Mouse (Mus musculus): ENCODE measurements at regions not wholly inside any gene's neighbourhood (a gene's known extent, or its start where the extent isn't known, plus 50 kb on each side); places are given as distances from the start of the nearest gene placed in this dataset.
A peak's percentile ranks its signal among the peaks of the same experiment; 100 is the strongest.

- H3K4me2 ChIP-seq, result peak overlapping the region; percentile 60
- no peaks in the 10 kb centered on the region for H3K36me3 ChIP-seq
- WGBS, result 4% methylated on average over 21 of the region's 21 CpGs
- H3K27ac ChIP-seq, result no peak overlapping the region
- ATAC-seq (ENCODE audit: insufficient number of reproducible peaks, insufficient read depth, low FRiP score, low TSS enrichment, low read depth), result no peak
- peak overlapping the region; percentile 40 for H3K4me3 ChIP-seq
- H3K9ac ChIP-seq, result peak overlapping the region; percentile 60; the same call in 1 of the 2 replicates
- H3K4me1 ChIP-seq, result no peaks in the 10 kb centered on the region
- H3K27me3 ChIP-seq, result peaks cover 13% of the 10 kb centered on the region
- H3K9me3 ChIP-seq, result no peaks in the 10 kb centered on the region
Observed at GRCm38 (mm10) chr9:113441770-113442411, 266.2 kb downstream of the Pdcd6ip start.

GRCm38 (mm10) chr9:113438394-113438793, 269.7 kb downstream of the Pdcd6ip start:
- H3K9me3 ChIP-seq, result no peaks in the 10 kb centered on the region
- peaks cover 7% of the 10 kb centered on the region; the same call in 1 of the 2 replicates for H3K27me3 ChIP-seq
- H3K9ac ChIP-seq, result no peak overlapping the region
- ATAC-seq (ENCODE audit: insufficient number of reproducible peaks, insufficient read depth, low FRiP score, low TSS enrichment, low read depth), result no peak
- no peak overlapping the region for H3K4me2 ChIP-seq
- no peaks in the 10 kb centered on the region for H3K36me3 ChIP-seq
- H3K4me1 ChIP-seq, result no peaks in the 10 kb centered on the region
- H3K27ac ChIP-seq, result no peak overlapping the region
- H3K4me3 ChIP-seq, result no peak overlapping the region
- whole genome bisulfite sequencing, result 72% methylated on average over 7 of the region's 7 CpGs

GRCm38 (mm10) chr9:113435921-113436320, 272.1 kb downstream of the Pdcd6ip start:
- no peak overlapping the region for H3K4me2 ChIP-seq
- H3K9me3 ChIP-seq, result no peaks in the 10 kb centered on the region
- H3K4me1 ChIP-seq, result no peaks in the 10 kb centered on the region
- H3K27me3 ChIP-seq, result no peaks in the 10 kb centered on the region
- H3K36me3 ChIP-seq, result no peaks in the 10 kb centered on the region
- no peak for ATAC-seq (ENCODE audit: insufficient number of reproducible peaks, insufficient read depth, low FRiP score, low TSS enrichment, low read depth)
- no peak overlapping the region for H3K4me3 ChIP-seq
- H3K27ac ChIP-seq, result no peak overlapping the region
- no peak overlapping the region for H3K9ac ChIP-seq

- Histone ChIP-seq H3K4me1 (no peaks in the 10 kb centered on the region), H3K36me3 (no peaks in the 10 kb centered on the region), H3K4me2 (no peak overlapping the region), H3K27ac (no peak overlapping the region), H3K9ac (no peak overlapping the region), H3K27me3 (no peaks in the 10 kb centered on the region), H3K9me3 (no peaks in the 10 kb centered on the region), H3K4me3 (no peak overlapping the region)
- ATAC-seq (ENCODE audit: insufficient number of reproducible peaks, insufficient read depth, low FRiP score, low TSS enrichment, low read depth), result no peak
- WGBS, result 66% methylated on average over 4 of the region's 4 CpGs
Observed at GRCm38 (mm10) chr9:113433424-113433823, 274.6 kb downstream of the Pdcd6ip start.

GRCm38 (mm10) chr9:113432601-113433179, 275.4 kb downstream of the Pdcd6ip start:
- H3K4me2 ChIP-seq, result no peak overlapping the region
- H3K36me3 ChIP-seq, result no peaks in the 10 kb centered on the region
- no peak overlapping the region for H3K4me3 ChIP-seq
- no peak overlapping the region for H3K27ac ChIP-seq
- no peak for ATAC-seq (ENCODE audit: insufficient number of reproducible peaks, insufficient read depth, low FRiP score, low TSS enrichment, low read depth)
- H3K27me3 ChIP-seq, result no peaks in the 10 kb centered on the region
- H3K4me1 ChIP-seq, result no peaks in the 10 kb centered on the region
- H3K9ac ChIP-seq, result no peak overlapping the region
- WGBS, result 78% methylated on average over 9 of the region's 9 CpGs
- no peaks in the 10 kb centered on the region for H3K9me3 ChIP-seq

GRCm38 (mm10) chr9:113430411-113430810, 277.6 kb downstream of the Pdcd6ip start:
- Histone ChIP-seq H3K4me1 (no peaks in the 10 kb centered on the region), H3K4me3 (no peak overlapping the region), H3K36me3 (no peaks in the 10 kb centered on the region), H3K27ac (no peak overlapping the region), H3K27me3 (no peaks in the 10 kb centered on the region), H3K9me3 (no peaks in the 10 kb centered on the region), H3K9ac (no peak overlapping the region), H3K4me2 (no peak overlapping the region)
- WGBS, result 80% methylated on average over 4 of the region's 4 CpGs
- no peak for ATAC-seq (ENCODE audit: insufficient number of reproducible peaks, insufficient read depth, low FRiP score, low TSS enrichment, low read depth)

GRCm38 (mm10) chr9:113427281-113427680, 280.8 kb downstream of the Pdcd6ip start:
- Histone ChIP-seq H3K36me3 (no peaks in the 10 kb centered on the region), H3K27ac (no peak overlapping the region), H3K4me3 (no peak overlapping the region), H3K9me3 (no peaks in the 10 kb centered on the region), H3K27me3 (no peaks in the 10 kb centered on the region), H3K4me2 (no peak overlapping the region), H3K4me1 (no peaks in the 10 kb centered on the region), H3K9ac (no peak overlapping the region)
- no peak for ATAC-seq (ENCODE audit: insufficient number of reproducible peaks, insufficient read depth, low FRiP score, low TSS enrichment, low read depth)
- WGBS, result 76% methylated on average over 4 of the region's 4 CpGs

GRCm38 (mm10) chr9:113426324-113426723, 281.7 kb downstream of the Pdcd6ip start:
- no peak overlapping the region for H3K4me2 ChIP-seq
- H3K4me1 ChIP-seq, result no peaks in the 10 kb centered on the region
- H3K9ac ChIP-seq, result no peak overlapping the region
- no peaks in the 10 kb centered on the region for H3K36me3 ChIP-seq
- no peaks in the 10 kb centered on the region for H3K9me3 ChIP-seq
- H3K27me3 ChIP-seq, result no peaks in the 10 kb centered on the region
- H3K4me3 ChIP-seq, result no peak overlapping the region
- ATAC-seq (ENCODE audit: insufficient number of reproducible peaks, insufficient read depth, low FRiP score, low TSS enrichment, low read depth), result no peak
- no peak overlapping the region for H3K27ac ChIP-seq
- WGBS, result 92% methylated on average over 15 of the region's 15 CpGs

- no peak for ATAC-seq (ENCODE audit: insufficient number of reproducible peaks, insufficient read depth, low FRiP score, low TSS enrichment, low read depth)
- Histone ChIP-seq H3K4me1 (no peaks in the 10 kb centered on the region), H3K27ac (no peak overlapping the region), H3K9me3 (no peaks in the 10 kb centered on the region), H3K4me3 (no peak overlapping the region), H3K27me3 (no peaks in the 10 kb centered on the region), H3K9ac (no peak overlapping the region), H3K4me2 (no peak overlapping the region), H3K36me3 (no peaks in the 10 kb centered on the region)
Observed at GRCm38 (mm10) chr9:113421645-113422044, 286.4 kb downstream of the Pdcd6ip start.

GRCm38 (mm10) chr9:113421121-113421520, 286.9 kb downstream of the Pdcd6ip start:
- Histone ChIP-seq H3K36me3 (no peaks in the 10 kb centered on the region), H3K9ac (no peak overlapping the region), H3K4me1 (no peaks in the 10 kb centered on the region), H3K27me3 (no peaks in the 10 kb centered on the region), H3K4me2 (no peak overlapping the region), H3K9me3 (no peaks in the 10 kb centered on the region), H3K27ac (no peak overlapping the region), H3K4me3 (no peak overlapping the region)
- WGBS, result 93% methylated on average over 7 of the region's 7 CpGs
- no peak for ATAC-seq (ENCODE audit: insufficient number of reproducible peaks, insufficient read depth, low FRiP score, low TSS enrichment, low read depth)

GRCm38 (mm10) chr9:113419801-113420200, 288.3 kb downstream of the Pdcd6ip start:
- no peak overlapping the region for H3K9ac ChIP-seq
- WGBS, result 90% methylated on average over 1 of the region's 1 CpGs
- no peak for ATAC-seq (ENCODE audit: insufficient number of reproducible peaks, insufficient read depth, low FRiP score, low TSS enrichment, low read depth)
- no peaks in the 10 kb centered on the region for H3K36me3 ChIP-seq
- H3K4me1 ChIP-seq, result 0 out of 2 replicates have a peak, but pooled peaks cover 4% of the 10 kb centered on the region
- no peak overlapping the region for H3K4me3 ChIP-seq
- H3K9me3 ChIP-seq, result no peaks in the 10 kb centered on the region
- H3K27me3 ChIP-seq, result no peaks in the 10 kb centered on the region
- H3K4me2 ChIP-seq, result no peak overlapping the region
- H3K27ac ChIP-seq, result no peak overlapping the region

GRCm38 (mm10) chr9:113417106-113417505, 291.0 kb downstream of the Pdcd6ip start:
- Histone ChIP-seq H3K27me3 (no peaks in the 10 kb centered on the region), H3K4me1 (0 out of 2 replicates have a peak, but pooled peaks cover 4% of the 10 kb centered on the region), H3K4me2 (no peak overlapping the region), H3K9me3 (no peaks in the 10 kb centered on the region), H3K27ac (no peak overlapping the region), H3K9ac (no peak overlapping the region), H3K4me3 (no peak overlapping the region), H3K36me3 (no peaks in the 10 kb centered on the region)
- ATAC-seq (ENCODE audit: insufficient number of reproducible peaks, insufficient read depth, low FRiP score, low TSS enrichment, low read depth), result no peak
- WGBS, result 86% methylated on average over 3 of the region's 3 CpGs
